Mouse (Mus musculus): ENCODE results near the gene Mrpl2. TPM values are rescaled to one million over a fixed set of nuclear protein-coding genes. Genes with fewer than 3 reads are reported as not detected.

Gene Mrpl2
- polyA plus RNA-seq, 1 experiment from 2014 or later: 89.0 TPM

GRCm38 (mm10) chr17:46613229-46613628 is 32.8 kb upstream of the Mrpl2 start:
- H3K27me3 ChIP-seq: no peaks in the 10 kb centered on the region
- peak overlapping the region; percentile 35 for H3K27ac ChIP-seq
- no peak overlapping the region for H3K4me2 ChIP-seq
- no peaks in the 10 kb centered on the region; the same call in 1 of the 2 replicates for H3K36me3 ChIP-seq (ENCODE audit: poor library complexity, severe bottlenecking)
- no peak for ATAC-seq
- WGBS: 31% methylated on average over 3 of the region's 3 CpGs
- no peaks in the 10 kb centered on the region for H3K9me3 ChIP-seq (replicated peaks)
- peak overlapping the region; percentile 21; the same call in 1 of the 2 replicates for H3K9ac ChIP-seq
- no peak overlapping the region for H3K4me3 ChIP-seq
- peaks cover 49% of the 10 kb centered on the region for H3K4me1 ChIP-seq

- no peak for ATAC-seq
- Histone ChIP-seq H3K27me3 (no peaks in the 10 kb centered on the region), H3K36me3 (ENCODE audit: poor library complexity, severe bottlenecking) (no peaks in the 10 kb centered on the region), H3K9me3 (replicated peaks) (no peaks in the 10 kb centered on the region), H3K4me1 (peaks cover 70% of the 10 kb centered on the region), H3K4me2 (peak overlapping the region; percentile 46), H3K4me3 (0 out of 2 replicates have a peak overlapping the region, but pooled peaks have one; percentile 3), H3K27ac (peak overlapping the region; percentile 86; the same call in 1 of the 2 replicates), H3K9ac (peak overlapping the region; percentile 55; the same call in 1 of the 2 replicates)
- 53% methylated on average over 12 of the region's 12 CpGs for WGBS
These were observed 28.2 kb upstream of the Mrpl2 start for GRCm38 (mm10) chr17:46617799-46618198.

DNA sequence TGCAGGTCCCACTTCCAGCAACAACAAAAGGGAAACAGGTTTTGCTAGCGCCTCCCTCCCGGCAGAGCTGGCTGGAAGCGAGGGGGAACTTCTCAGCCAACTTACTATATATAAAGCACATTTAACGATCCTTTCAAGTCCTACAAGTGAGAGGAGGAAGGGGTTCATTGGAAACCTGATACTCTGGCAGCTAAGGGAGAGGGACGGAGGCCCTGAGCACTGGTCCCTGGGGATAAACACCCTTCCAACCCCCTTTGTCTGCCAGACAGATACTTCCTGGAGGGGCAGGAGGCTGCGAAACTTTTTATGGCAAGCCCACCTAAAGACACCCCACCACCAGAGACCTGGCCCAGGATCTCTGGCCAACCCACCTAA is 27.6 kb upstream of the Mrpl2 start:
- ATAC-seq: no peak
- Histone ChIP-seq H3K4me1 (peaks cover 70% of the 10 kb centered on the region), H3K4me3 (0 out of 2 replicates have a peak overlapping the region, but pooled peaks have one; percentile 3), H3K9ac (peak overlapping the region; percentile 55; the same call in 1 of the 2 replicates), H3K36me3 (ENCODE audit: poor library complexity, severe bottlenecking) (no peaks in the 10 kb centered on the region), H3K27ac (peak overlapping the region; percentile 86), H3K27me3 (no peaks in the 10 kb centered on the region), H3K4me2 (peak overlapping the region; percentile 46), H3K9me3 (replicated peaks) (no peaks in the 10 kb centered on the region)
- WGBS: 7% methylated on average over 6 of the region's 6 CpGs

DNA sequence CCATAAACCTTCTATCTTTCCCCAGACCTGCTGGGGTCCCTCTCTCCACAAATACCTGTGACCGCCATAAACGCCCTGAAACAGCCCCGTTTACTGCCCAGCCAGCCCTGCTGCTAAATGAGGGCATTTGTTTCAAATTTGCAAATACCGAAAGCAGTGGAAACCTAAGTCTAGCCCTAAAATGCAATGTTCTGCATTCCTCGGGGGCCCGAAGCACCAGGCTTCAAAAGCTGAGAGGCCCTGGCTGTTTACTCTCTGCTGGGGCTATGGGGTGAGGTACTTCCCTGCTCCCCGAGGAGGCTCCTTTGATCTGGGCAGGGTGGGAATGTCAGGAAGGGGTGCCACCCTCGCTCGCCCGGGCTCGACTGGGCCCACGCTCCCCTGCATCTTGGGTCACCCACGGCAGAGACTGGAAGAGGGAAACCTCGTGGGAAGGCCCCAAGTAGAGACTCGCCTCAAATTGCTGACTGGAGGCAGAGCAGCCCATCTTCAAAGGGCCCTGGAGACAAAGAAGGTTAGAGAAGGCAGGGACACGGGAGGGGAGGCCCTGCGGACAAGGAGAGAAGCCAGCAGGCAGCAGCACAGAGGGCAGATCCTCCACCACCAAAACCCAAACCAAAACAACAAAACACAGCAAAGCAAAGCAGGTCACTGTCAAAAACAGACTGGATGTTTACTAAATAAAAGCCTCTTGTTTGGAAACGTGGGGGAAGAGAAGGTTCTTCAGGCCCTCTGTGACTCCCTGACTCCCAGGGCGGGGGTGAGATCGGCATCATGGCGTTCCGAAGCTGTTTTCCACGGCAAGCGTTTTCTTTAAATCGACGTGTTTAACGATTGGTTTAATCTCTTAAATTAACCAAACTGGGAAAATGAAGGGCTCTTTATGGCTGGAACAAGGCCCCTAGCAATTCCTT is 27.0 kb upstream of the Mrpl2 start:
- Histone ChIP-seq H3K4me1 (peaks cover 70% of the 10 kb centered on the region), H3K27me3 (no peaks in the 10 kb centered on the region), H3K9me3 (replicated peaks) (no peaks in the 10 kb centered on the region), H3K27ac (peak overlapping the region; percentile 86), H3K4me2 (peak overlapping the region; percentile 46), H3K9ac (peak overlapping the region; percentile 55), H3K4me3 (peak overlapping the region; percentile 3; the same call in 1 of the 2 replicates), H3K36me3 (ENCODE audit: poor library complexity, severe bottlenecking) (no peaks in the 10 kb centered on the region)
- ATAC-seq: 0 out of 2 replicates have a peak, but pooled peaks have one; percentile 28
- WGBS: 4% methylated on average over 27 of the region's 27 CpGs

DNA sequence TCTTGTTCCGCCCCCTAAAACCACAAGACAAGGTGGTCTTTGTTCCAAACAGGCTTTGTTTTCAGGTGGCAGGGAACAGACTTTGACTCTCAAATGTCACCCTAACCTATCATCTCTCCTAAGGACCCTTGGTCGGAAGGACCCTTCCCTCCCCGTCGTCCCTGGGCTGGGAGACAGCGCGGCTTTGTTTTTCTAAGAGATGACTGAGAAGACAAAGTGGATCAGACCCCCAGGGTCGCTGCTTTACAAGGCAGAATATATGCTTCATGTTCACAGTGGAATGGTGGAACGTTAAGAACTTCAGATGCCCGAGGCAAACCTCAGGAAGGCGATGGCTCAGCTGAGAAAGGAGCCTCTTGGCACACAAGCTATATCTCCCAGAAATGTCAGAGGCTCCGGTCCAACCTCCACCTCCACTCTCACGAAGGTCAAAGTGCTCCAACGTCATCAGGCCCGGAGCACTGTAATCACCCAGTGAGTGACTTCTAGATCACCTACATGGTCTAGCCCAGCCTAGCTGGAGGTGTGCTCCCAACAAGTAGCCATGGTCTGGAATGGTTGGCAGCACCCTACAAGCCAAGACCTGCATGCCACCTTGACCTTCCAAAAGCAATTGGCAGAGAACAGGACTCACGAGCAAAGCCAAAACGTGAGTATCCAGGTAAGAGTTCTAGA is 26.2 kb upstream of the Mrpl2 start:
- no peaks in the 10 kb centered on the region for H3K27me3 ChIP-seq
- H3K4me3 ChIP-seq: no peak overlapping the region
- H3K4me1 ChIP-seq: peaks cover 74% of the 10 kb centered on the region
- H3K27ac ChIP-seq: peak overlapping the region; percentile 86
- WGBS: 32% methylated on average over 16 of the region's 16 CpGs
- peak overlapping the region; percentile 55 for H3K9ac ChIP-seq
- no peak for ATAC-seq
- no peaks in the 10 kb centered on the region for H3K9me3 ChIP-seq (replicated peaks)
- H3K36me3 ChIP-seq (ENCODE audit: poor library complexity, severe bottlenecking): no peaks in the 10 kb centered on the region
- peak overlapping the region; percentile 46 for H3K4me2 ChIP-seq

DNA sequence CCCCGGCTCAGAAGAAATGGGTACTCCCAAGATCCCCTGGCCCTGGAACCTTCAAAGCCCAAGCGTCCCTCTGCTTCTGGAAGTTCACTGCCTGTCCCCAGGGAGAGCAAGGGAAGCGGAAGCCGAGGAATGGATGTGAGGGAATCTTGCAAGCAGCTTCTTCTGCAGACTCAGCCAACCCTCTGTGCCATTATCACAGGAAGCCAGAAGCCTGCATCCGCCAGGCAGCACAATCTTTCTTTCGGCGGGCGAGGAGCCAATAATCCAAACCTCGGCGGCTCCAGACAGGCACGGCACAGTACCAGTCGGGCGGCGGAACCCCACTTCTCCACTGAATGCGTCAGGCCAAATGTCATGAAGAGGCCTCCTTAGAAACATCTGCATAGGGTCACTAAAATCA is 24.7 kb upstream of the Mrpl2 start:
- Histone ChIP-seq H3K9me3 (replicated peaks) (no peaks in the 10 kb centered on the region), H3K4me2 (peak overlapping the region; percentile 23; the same call in 1 of the 2 replicates), H3K9ac (no peak overlapping the region), H3K4me1 (peaks cover 76% of the 10 kb centered on the region), H3K27me3 (no peaks in the 10 kb centered on the region), H3K27ac (peak overlapping the region; percentile 40), H3K36me3 (ENCODE audit: poor library complexity, severe bottlenecking) (no peaks in the 10 kb centered on the region), H3K4me3 (no peak overlapping the region)
- WGBS: 76% methylated on average over 15 of the region's 15 CpGs
- no peak for ATAC-seq

- WGBS: 86% methylated on average over 11 of the region's 11 CpGs
- Histone ChIP-seq H3K36me3 (ENCODE audit: poor library complexity, severe bottlenecking) (no peaks in the 10 kb centered on the region), H3K4me3 (no peak overlapping the region), H3K9me3 (replicated peaks) (no peaks in the 10 kb centered on the region), H3K27me3 (no peaks in the 10 kb centered on the region), H3K27ac (no peak overlapping the region), H3K4me2 (no peak overlapping the region), H3K4me1 (peaks cover 81% of the 10 kb centered on the region), H3K9ac (no peak overlapping the region)
- no peak for ATAC-seq
These were observed 23.8 kb upstream of the Mrpl2 start for GRCm38 (mm10) chr17:46622269-46622668.

- peak overlapping the region; percentile 17 for H3K9ac ChIP-seq
- H3K4me3 ChIP-seq: 0 out of 2 replicates have a peak overlapping the region, but pooled peaks have one; percentile 2
- ATAC-seq: no peak
- peaks cover 73% of the 10 kb centered on the region for H3K4me1 ChIP-seq
- no peaks in the 10 kb centered on the region for H3K9me3 ChIP-seq (replicated peaks)
- peak overlapping the region; percentile 6 for H3K4me2 ChIP-seq
- no peaks in the 10 kb centered on the region for H3K36me3 ChIP-seq (ENCODE audit: poor library complexity, severe bottlenecking)
- H3K27me3 ChIP-seq: no peaks in the 10 kb centered on the region
- 22% methylated on average over 10 of the region's 10 CpGs for WGBS
- H3K27ac ChIP-seq: peak overlapping the region; percentile 31; the same call in 1 of the 2 replicates
These were observed 22.0 kb upstream of the Mrpl2 start for GRCm38 (mm10) chr17:46623819-46624557.

GRCm38 (mm10) chr17:46624598-46624997 is 21.4 kb upstream of the Mrpl2 start:
- WGBS: 77% methylated on average over 12 of the region's 12 CpGs
- Histone ChIP-seq H3K4me1 (peaks cover 68% of the 10 kb centered on the region), H3K9ac (peak overlapping the region; percentile 17)

DNA sequence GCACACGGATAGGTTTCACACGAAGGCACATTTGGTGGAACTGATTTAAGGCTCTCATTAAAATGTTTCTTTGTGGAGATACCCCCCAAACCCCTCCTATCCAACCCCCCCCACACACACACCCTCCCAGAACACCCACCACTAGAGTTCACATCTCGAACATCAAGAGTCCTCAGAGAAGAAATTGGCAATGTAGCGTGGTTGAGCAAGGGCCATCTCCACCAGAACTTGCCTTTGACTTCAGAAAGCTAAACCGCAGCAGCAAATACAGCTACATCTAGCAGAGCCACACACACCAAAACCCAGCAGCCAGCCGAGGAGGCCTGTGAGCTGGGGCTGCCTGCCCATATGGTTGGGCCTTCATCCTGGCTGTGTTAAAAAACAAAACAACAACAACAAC is 18.6 kb upstream of the Mrpl2 start:
- Histone ChIP-seq H3K27ac (no peak overlapping the region), H3K36me3 (ENCODE audit: poor library complexity, severe bottlenecking) (peaks cover 15% of the 10 kb centered on the region), H3K4me3 (peak overlapping the region; percentile 96), H3K27me3 (no peaks in the 10 kb centered on the region), H3K4me1 (peaks cover 54% of the 10 kb centered on the region), H3K9me3 (replicated peaks) (no peaks in the 10 kb centered on the region), H3K4me2 (peak overlapping the region; percentile 77), H3K9ac (peak overlapping the region; percentile 98)
- 65% methylated on average over 6 of the region's 6 CpGs for WGBS
- no peak for ATAC-seq

More at GRCm38 (mm10) chr17:46624598-46624997, 21.4 kb upstream of the Mrpl2 start:
- no peak for ATAC-seq
- Histone ChIP-seq H3K9me3 (replicated peaks) (no peaks in the 10 kb centered on the region), H3K27me3 (no peaks in the 10 kb centered on the region), H3K4me3 (no peak overlapping the region), H3K36me3 (ENCODE audit: poor library complexity, severe bottlenecking) (no peaks in the 10 kb centered on the region), H3K4me2 (peak overlapping the region; percentile 6), H3K27ac (peak overlapping the region; percentile 31; the same call in 1 of the 2 replicates)

DNA sequence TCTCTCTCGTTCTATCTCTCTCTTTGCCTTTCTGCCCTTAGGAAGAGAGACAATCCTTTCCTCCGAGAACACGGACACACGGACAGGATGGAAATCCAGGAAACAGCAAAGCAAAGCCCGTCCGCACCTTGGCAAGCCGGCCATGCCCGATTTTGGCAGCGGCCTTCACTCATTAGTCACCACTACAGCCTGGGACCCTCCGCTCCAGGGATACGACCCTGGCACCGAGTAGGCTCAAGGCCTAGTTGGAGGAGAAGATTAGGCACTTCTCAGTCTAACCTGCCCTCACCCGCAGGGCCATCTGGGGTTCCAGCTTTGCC is 17.6 kb upstream of the Mrpl2 start:
- Histone ChIP-seq H3K9me3 (replicated peaks) (no peaks in the 10 kb centered on the region), H3K9ac (peak overlapping the region; percentile 98), H3K27me3 (no peaks in the 10 kb centered on the region), H3K27ac (peak overlapping the region; percentile 87), H3K36me3 (ENCODE audit: poor library complexity, severe bottlenecking) (peaks cover 26% of the 10 kb centered on the region), H3K4me3 (peak overlapping the region; percentile 96), H3K4me2 (peak overlapping the region; percentile 77), H3K4me1 (peaks cover 45% of the 10 kb centered on the region)
- WGBS: 0% methylated on average over 13 of the region's 13 CpGs
- ATAC-seq: peak; percentile 22; the same call in 1 of the 2 replicates
